Mouse (Mus musculus) E14TG2a.4 (cell line): ENCODE data around the gene Sorbs2.

Source experiments
- CTCF ChIP-seq: conservative IDR thresholded peaks from 2 replicates; pipeline ENCODE4 v1.5.1; 2014; ENCODE audit warnings: low read length
- NANOG ChIP-seq: IDR thresholded peaks from 2 replicates; pipeline ENCODE4 v1.6.1; 2014; ENCODE audit warnings: borderline replicate concordance, low read length, mixed read lengths

- no peak for TF ChIP-seq CTCF
- TF ChIP-seq NANOG, result no peak
These were observed 121.0 kb downstream of the Sorbs2 start for GRCm38 (mm10) chr8:45628421-45629065.
